Mouse (Mus musculus): ENCODE data around the gene Slc31a2. TPM values are rescaled to one million over a fixed set of nuclear protein-coding genes. Genes with fewer than 3 reads are reported as not detected.
"Not testable (repeated sequence)": the region's sequence is repeated elsewhere in the genome, so short reads cannot be mapped to it uniquely, and the experiment has no call there.

Gene Slc31a2
- polyA plus RNA-seq, 1 experiment from 2014 or later = 40.1 TPM

DNA sequence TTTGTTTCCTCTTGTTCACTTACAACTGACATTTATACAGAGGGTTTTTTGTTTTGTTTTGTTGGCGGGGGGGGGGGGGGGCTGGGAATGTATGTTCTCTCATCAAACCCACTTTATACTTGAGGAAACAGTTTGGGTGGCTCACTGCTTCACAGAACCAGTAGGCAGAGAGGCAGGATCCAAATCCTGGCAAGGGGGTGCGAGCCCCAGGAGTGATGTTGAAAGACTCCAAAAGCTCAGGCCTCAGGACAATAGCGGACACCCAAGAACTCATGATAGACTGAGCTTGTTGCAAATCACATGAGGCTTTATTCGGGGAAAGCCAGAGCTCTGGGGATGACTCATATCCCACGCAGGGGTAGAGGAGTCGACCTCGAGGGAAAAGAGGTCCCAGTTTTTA lies 3.7 kb downstream of the Slc31a2 start:
- H3K36me3 ChIP-seq (ENCODE audit: inconsistent target); H3K79me2 ChIP-seq (ENCODE audit: inconsistent target); H3K4me3 ChIP-seq (ENCODE audit: inconsistent target): not testable (repeated sequence)
- H3K27ac ChIP-seq = peak overlapping the region; percentile 44
- 61% methylated on average over 3 of the region's 7 CpGs for WGBS (ENCODE audit: missing documents)

DNA sequence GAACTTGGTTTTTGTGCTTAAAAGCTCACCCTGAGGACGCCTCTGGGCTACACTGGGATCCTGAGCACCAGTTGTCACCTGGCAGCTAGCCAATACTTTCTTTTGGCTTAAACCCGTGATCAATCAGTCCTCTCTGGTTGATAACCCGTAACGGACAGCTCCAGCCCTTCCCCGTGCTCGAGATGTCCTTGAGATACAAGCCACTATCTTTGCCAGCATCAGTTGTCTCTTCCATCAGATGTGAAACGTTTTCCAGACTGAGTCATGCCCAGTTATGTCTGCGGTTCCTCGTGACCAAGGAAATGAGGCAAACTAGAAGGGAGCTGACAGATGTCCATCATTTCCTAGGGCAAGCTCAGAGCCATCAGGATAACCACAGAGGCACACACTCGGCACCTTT lies 4.7 kb downstream of the Slc31a2 start:
- H3K4me3 ChIP-seq (ENCODE audit: inconsistent target) = no peak overlapping the region
- H3K27ac ChIP-seq = no peak overlapping the region
- no peaks in the 10 kb centered on the region for H3K36me3 ChIP-seq (ENCODE audit: inconsistent target)
- WGBS (ENCODE audit: missing documents) = 76% methylated on average over 10 of the region's 10 CpGs
- no peaks in the 10 kb centered on the region for H3K79me2 ChIP-seq (ENCODE audit: inconsistent target)

DNA sequence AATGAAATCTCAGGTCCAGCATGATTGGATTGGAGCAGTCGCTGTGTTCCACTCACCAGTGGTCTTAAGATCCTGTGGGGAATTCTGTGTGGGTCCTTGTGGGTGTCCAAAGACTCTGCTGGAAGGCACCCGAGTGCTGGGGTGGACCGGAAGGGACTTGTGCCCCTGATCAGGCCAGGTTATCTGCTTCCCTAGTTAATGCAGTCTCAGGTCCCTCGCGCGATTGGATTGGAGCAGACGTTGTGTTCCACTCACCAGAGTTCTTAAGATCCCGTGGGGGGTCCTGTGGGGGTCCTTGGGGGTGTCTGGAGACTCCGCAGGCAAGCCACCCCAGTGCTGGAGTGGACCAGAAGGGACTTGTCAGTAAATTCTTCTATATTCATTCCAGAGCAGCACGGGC lies 10.3 kb downstream of the Slc31a2 start:
- 89% methylated on average over 10 of the region's 10 CpGs for WGBS (ENCODE audit: missing documents)
- Histone ChIP-seq H3K27ac (no peak overlapping the region), H3K4me3 (ENCODE audit: inconsistent target) (no peak overlapping the region), H3K36me3 (ENCODE audit: inconsistent target) (no peaks in the 10 kb centered on the region), H3K79me2 (ENCODE audit: inconsistent target) (no peaks in the 10 kb centered on the region)

DNA sequence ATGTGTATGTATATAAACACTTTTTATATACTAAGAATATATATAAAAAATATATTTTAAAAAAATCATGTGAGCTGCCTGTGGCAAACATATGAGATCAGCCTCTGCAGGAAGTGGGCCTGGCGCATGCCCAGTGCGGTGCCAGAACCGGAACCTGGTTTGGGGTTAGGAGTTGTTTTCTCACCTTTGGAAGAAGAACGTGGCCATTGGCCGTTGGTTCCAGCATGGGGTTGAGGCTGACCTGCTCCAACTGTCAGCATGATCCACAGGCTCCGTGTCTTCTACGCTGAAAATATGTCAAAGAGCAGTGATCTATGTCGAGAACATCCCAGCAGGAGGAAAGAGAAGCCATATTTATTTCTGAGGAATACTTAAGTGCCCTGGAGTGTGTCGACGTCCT lies 11.6 kb downstream of the Slc31a2 start:
- WGBS (ENCODE audit: missing documents) = 93% methylated on average over 10 of the region's 10 CpGs
- H3K4me3 ChIP-seq (ENCODE audit: inconsistent target) = no peak overlapping the region
- H3K79me2 ChIP-seq (ENCODE audit: inconsistent target) = no peaks in the 10 kb centered on the region
- H3K36me3 ChIP-seq (ENCODE audit: inconsistent target) = no peaks in the 10 kb centered on the region
- H3K27ac ChIP-seq = no peak overlapping the region

DNA sequence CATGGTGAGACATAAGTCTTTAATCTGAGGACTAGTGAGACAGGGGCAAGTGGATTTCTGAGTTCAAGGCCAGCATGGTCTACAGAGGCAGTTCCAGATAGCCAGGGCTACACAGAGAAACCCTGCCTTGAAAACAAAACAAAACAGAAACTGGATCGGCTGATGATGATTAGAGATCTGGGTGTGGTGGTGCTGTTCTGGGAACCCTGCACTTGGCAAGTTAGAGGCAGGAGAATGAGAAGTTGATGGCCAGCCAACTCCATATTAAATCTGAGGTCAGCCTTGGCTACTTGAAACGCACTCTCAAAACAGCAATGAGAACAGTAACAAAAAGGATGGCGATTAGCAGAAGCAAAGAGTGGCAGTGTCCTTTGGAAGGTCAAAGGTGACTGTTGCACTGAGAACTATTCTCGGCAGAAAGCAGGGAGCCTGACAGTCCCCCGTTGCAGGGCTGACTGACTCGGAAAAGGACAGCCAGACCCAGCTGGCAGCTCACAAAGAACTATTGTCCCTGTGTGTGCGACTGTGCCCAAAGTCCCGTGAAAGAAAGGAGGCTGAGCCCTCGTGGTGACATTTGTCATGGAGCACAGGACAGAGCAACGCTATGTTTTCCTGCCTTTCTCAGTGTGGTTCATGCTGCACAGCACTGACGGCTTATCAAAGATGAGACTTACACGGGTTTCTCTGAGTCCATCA lies 12.6 kb downstream of the Slc31a2 start:
- WGBS (ENCODE audit: missing documents) = 65% methylated on average over 12 of the region's 12 CpGs
- H3K27ac ChIP-seq = no peak overlapping the region
- H3K79me2 ChIP-seq (ENCODE audit: inconsistent target) = no peaks in the 10 kb centered on the region
- no peaks in the 10 kb centered on the region for H3K36me3 ChIP-seq (ENCODE audit: inconsistent target)
- H3K4me3 ChIP-seq (ENCODE audit: inconsistent target) = no peak overlapping the region

DNA sequence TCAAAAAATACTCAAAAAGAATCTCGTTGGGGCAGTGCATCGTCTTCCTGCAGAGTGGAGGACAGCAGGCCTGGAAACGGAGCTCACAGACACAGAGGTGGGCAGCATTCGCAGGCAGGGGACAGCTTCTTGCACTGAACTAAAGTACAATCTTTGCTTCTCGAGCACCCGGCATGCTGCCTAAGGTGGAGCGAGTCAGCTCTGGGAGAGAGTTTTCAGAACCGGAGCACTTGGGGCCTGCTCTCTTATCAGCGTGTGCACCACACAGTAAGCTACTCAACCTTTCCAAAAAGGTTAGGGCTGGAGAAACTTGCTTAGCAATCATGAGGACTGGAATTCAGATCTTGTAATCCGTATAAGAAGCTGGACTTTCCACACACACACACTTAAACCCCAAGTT lies 14.3 kb downstream of the Slc31a2 start:
- no peak overlapping the region for H3K27ac ChIP-seq
- 95% methylated on average over 9 of the region's 10 CpGs for WGBS (ENCODE audit: missing documents)
- no peak overlapping the region for H3K4me3 ChIP-seq (ENCODE audit: inconsistent target)

DNA sequence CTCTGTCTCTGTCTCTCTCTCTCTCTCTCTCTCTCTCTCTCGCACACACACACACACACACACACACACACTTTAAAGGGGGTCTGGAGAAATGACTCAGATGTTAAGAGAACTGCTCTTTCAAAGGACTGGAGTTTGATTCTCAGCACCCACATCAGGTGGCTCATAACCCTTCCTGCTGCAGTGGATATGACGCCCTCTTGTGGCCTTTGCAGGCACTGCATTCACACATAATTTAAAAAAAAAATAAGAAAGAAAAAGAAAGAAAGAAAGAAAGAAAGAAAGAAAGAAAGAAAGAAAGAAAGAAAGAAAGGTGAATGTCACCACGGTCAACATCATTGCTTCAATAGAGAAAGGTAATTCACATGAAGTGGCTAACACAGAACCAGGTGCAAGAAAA lies 14.9 kb downstream of the Slc31a2 start:
- H3K27ac ChIP-seq = no peak overlapping the region
- 100% methylated on average over 1 of the region's 3 CpGs for WGBS (ENCODE audit: missing documents)
- H3K36me3 ChIP-seq (ENCODE audit: inconsistent target) = no peaks in the 10 kb centered on the region
- H3K79me2 ChIP-seq (ENCODE audit: inconsistent target) = no peaks in the 10 kb centered on the region
- H3K4me3 ChIP-seq (ENCODE audit: inconsistent target) = no peak overlapping the region

More for the DNA sequence above, 14.3 kb downstream of the Slc31a2 start:
- Histone ChIP-seq H3K36me3 (ENCODE audit: inconsistent target) (no peaks in the 10 kb centered on the region), H3K79me2 (ENCODE audit: inconsistent target) (no peaks in the 10 kb centered on the region)

DNA sequence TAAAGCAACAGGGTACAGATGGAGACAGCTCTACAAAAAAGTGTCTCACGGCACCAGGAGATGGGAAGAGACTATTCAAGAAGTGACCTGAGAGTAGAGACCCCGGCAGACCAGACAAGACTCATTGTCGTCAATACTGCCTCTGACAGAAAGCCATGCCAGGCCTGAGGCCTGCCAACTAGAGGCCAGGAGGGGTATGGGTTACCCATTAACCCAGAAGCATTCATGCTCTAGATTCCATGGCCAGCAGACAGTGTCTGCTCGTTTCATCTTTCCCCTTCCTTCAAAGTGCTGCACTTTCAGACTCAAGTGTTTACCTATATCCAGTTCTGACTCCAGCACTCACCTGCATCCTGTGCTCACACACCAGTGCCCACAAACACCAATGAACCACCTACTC lies 15.7 kb downstream of the Slc31a2 start:
- Histone ChIP-seq H3K36me3 (ENCODE audit: inconsistent target) (no peaks in the 10 kb centered on the region), H3K79me2 (ENCODE audit: inconsistent target) (no peaks in the 10 kb centered on the region), H3K27ac (no peak overlapping the region), H3K4me3 (ENCODE audit: inconsistent target) (no peak overlapping the region)
- 95% methylated on average over 4 of the region's 4 CpGs for WGBS (ENCODE audit: missing documents)

DNA sequence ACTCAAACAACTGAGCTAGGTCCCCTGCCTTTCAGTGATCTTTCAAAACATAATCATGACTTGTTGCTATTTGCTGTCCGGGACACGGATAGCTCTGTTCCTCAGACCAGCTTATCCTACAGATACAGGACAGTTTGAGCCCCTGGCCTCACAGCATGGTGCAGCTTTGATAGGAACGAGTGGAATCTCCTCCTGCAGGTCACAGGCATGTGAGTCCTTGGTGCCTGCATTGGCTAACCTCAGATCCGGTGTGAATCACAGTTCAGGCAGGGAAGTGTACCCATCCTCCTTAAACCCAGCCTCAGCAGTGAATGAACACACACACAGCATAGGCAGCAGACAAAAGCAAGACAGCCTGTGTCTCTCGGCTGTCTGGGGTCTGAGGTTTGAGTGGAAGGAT lies 19.0 kb downstream of the Slc31a2 start:
- 81% methylated on average over 5 of the region's 5 CpGs for WGBS (ENCODE audit: missing documents)
- Histone ChIP-seq H3K79me2 (ENCODE audit: inconsistent target) (no peaks in the 10 kb centered on the region; the same call in 1 of the 2 replicates), H3K27ac (no peak overlapping the region), H3K36me3 (ENCODE audit: inconsistent target) (no peaks in the 10 kb centered on the region), H3K4me3 (ENCODE audit: inconsistent target) (no peak overlapping the region)

DNA sequence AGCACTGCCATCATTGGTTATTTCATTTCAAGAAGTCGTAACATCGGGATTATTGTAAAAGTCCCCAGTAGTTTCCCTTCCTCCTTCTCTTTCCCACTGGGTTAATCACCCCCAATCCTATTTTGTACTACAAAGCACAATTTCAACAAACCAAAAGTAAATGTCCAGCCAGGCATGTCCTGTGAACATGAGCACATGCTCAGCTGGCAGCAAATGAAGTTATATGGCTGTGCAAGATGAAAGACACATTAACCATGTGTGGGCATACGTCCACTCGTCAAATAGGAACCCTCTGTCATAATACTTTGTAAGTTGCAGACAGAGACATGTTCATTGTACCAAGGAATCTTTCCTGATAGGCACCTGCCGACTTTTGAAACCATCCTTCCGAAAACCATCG lies 20.6 kb downstream of the Slc31a2 start:
- 14% methylated on average over 7 of the region's 7 CpGs for WGBS (ENCODE audit: missing documents)

DNA sequence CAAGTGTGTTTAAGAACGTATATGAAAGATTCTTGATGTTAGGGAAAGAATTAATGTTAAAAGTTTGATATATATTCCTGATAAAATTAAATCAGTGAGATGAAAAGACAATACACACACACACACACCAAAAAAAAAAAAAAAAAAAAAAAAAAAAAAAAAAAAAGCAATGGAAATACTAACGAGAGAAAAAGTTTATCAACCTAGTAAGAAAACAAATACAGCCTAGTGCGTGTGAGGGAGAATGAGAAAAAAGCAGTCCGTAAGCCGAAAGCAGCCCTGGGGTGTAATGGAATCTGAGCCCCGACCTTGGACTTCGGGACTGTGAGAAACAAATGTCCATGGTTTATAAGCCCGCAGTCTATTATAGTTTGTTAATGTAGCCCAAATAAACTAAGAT lies 23.2 kb downstream of the Slc31a2 start:
- Histone ChIP-seq H3K36me3 (ENCODE audit: inconsistent target) (peaks cover 12% of the 10 kb centered on the region; the same call in 1 of the 2 replicates), H3K4me3 (ENCODE audit: inconsistent target) (no peak overlapping the region), H3K27ac (no peak overlapping the region), H3K79me2 (ENCODE audit: inconsistent target) (peaks cover 41% of the 10 kb centered on the region)
- 90% methylated on average over 5 of the region's 8 CpGs for WGBS (ENCODE audit: missing documents)

More for the DNA sequence above, 20.6 kb downstream of the Slc31a2 start:
- H3K4me3 ChIP-seq (ENCODE audit: inconsistent target) = no peak overlapping the region
- H3K79me2 ChIP-seq (ENCODE audit: inconsistent target) = peaks cover 15% of the 10 kb centered on the region
- H3K36me3 ChIP-seq (ENCODE audit: inconsistent target) = no peaks in the 10 kb centered on the region
- peak overlapping the region; percentile 57 for H3K27ac ChIP-seq

DNA sequence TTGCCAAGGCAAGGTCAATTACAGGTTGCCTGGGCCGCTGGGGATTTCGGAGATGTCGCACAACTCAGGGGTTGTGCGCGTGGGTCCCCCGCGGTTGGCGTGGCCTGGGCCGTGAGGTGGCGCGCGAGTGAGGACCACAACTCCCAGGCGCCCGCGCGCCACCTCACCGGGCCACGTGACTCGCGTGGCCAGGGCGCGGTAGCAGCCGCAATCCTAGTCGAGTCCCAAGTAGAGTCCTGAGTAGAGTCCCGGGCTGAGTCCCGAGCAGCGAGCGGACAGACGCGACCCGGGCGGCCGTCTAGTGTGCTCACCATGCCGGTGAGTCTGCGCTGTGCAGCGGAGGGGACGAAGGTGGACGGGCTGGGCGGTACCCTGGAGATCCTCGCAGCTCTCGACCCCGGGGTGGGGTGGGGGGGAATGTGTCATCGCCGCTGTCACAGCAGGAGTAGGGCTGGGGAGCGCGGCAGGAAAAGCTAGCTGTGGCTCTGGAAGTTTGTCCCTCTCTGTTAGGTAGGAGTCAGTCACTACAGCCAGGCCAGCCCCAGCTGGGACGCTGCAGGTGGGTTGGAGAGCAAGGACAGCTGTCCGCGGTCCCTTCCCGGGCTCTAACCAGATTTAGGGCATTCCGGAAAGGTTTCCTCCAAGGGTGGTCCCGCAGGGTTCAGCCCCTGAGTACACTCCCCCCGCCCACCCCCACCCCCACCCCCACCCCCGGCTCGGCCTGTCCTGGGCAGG lies 24.1 kb downstream of the Slc31a2 start:
- Histone ChIP-seq H3K27ac (peak overlapping the region; percentile 82), H3K36me3 (ENCODE audit: inconsistent target) (peaks cover 12% of the 10 kb centered on the region; the same call in 1 of the 2 replicates)
- under 1% methylated on average over 50 of the region's 55 CpGs for WGBS (ENCODE audit: missing documents)

DNA sequence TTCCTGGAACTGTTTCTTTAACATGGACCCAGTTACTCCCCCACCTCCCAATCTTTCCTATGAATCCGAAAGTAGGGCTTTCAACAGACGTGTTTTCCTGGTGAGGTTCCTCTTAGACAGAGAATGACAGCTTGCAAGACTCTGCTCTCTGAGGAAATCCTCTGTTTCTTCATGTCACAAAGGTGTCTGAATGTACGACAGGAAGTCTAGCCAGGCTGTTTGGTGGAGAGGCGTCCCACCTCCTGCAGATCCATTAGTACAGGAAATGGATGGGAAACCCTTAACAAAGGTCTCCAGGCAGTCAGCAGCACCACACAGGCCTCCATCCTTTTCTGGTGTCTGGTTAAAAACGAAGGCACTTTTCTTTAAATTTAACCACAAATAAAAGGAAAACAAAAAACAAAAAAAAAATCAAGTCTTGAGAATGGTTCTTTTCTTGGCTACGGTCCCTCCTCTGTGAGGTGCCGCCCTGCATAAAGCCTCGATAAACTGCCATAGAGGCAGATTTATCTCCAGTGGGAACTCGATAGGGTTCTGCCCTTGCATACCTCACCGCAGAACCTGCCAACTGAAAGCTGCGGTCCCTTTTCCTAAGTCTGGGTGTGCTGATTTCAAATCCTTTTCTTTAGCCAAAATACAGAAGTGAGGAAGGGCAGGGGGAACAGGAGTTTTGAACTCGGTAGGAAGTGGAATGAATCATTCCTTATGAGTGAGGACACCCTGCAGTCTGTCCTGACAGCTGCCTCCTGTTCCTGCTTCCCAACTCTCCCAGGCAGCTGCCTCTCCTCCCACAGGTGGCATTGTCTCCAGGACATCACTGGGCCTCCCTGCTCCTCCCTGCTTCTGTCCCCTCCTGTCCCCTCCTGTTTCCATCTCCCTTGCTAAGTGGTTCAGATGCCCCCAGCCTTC lies 24.9 kb downstream of the Slc31a2 start:
- 2% methylated on average over 12 of the region's 12 CpGs for WGBS (ENCODE audit: missing documents)
- H3K4me3 ChIP-seq (ENCODE audit: inconsistent target) = peak overlapping the region; percentile 80

More for the DNA sequence above, 24.1 kb downstream of the Slc31a2 start:
- H3K79me2 ChIP-seq (ENCODE audit: inconsistent target) = peaks cover 50% of the 10 kb centered on the region
- peak overlapping the region; percentile 80 for H3K4me3 ChIP-seq (ENCODE audit: inconsistent target)

DNA sequence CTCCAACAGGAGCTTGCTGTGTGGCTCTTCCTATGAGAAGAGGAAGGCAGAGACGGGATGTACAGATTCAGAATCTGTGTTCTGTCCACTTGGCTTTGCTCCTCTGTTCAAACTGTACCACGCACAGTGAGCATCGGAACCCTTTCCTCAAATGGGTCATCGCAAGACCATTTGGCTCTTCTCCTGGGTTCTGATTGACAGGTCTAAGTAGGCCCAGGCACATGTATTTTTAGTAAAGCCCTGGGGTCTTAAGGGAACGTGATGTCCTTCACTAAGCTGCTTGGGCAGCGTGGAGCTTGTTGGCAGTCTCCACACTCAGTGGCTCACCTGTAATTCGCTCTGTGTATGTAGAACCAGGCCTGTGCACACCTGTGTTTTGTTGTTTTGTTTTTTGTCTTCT lies 26.9 kb downstream of the Slc31a2 start:
- Histone ChIP-seq H3K79me2 (ENCODE audit: inconsistent target) (peaks cover 78% of the 10 kb centered on the region), H3K36me3 (ENCODE audit: inconsistent target) (peaks cover 34% of the 10 kb centered on the region), H3K27ac (no peak overlapping the region), H3K4me3 (ENCODE audit: inconsistent target) (no peak overlapping the region)
- 85% methylated on average over 7 of the region's 7 CpGs for WGBS (ENCODE audit: missing documents)

More for the DNA sequence above, 24.9 kb downstream of the Slc31a2 start:
- H3K27ac ChIP-seq = peak overlapping the region; percentile 82
- peaks cover 58% of the 10 kb centered on the region for H3K79me2 ChIP-seq (ENCODE audit: inconsistent target)
- peaks cover 15% of the 10 kb centered on the region for H3K36me3 ChIP-seq (ENCODE audit: inconsistent target)

Measured in macrophage (primary cell).